Comparison of ENCODE assay signal across 12 mouse cellular contexts in genomic region chr12:32339078-32339477, GRCm38 (mm10).
"Had no signal": no experiment of that assay in that cellular context is flagged by ENCODE, and none has a peak within 500 bp of the region (broad histone marks: within the 10 kb centered on the region; RNA-seq: fewer than 3 reads in every experiment).

No protein-coding gene starts in this region.

- H3K4me2 ChIP-seq: limb, embryonic 15.5 days; liver, embryonic 12.5 days; lung, embryonic 14.5 days; neural tube, embryonic 15.5 days; stomach, embryonic 15.5 days had no signal

- H3K9me3 ChIP-seq: limb, embryonic 15.5 days; liver, embryonic 12.5 days; neural tube, embryonic 15.5 days; stomach, embryonic 15.5 days had no signal

- H3K4me1 ChIP-seq: limb, embryonic 15.5 days; neural tube, embryonic 15.5 days; stomach, embryonic 15.5 days had no signal

- ATAC-seq: liver, embryonic 12.5 days had no signal

- H3K4me3 ChIP-seq: limb, embryonic 15.5 days; liver, embryonic 12.5 days; myocyte; neural tube, embryonic 15.5 days; stomach, embryonic 15.5 days had no signal

- DNase-seq: kidney, adult 18-20 months; kidney, postnatal 14 days; lung, embryonic 14.5 days; lung, postnatal 10 days; lung, postnatal 4 days; thymus, adult 2 months; thymus, postnatal 25 days had no signal

- H3K36me3 ChIP-seq: limb, embryonic 15.5 days; liver, embryonic 12.5 days; neural tube, embryonic 15.5 days; stomach, embryonic 15.5 days had no signal

- H3K27me3 ChIP-seq: limb, embryonic 15.5 days; liver, embryonic 12.5 days; neural tube, embryonic 15.5 days; stomach, embryonic 15.5 days had no signal

- H3K27ac ChIP-seq: limb, embryonic 15.5 days; liver, embryonic 12.5 days; neural tube, embryonic 15.5 days; stomach, embryonic 15.5 days had no signal

- H3K9ac ChIP-seq: limb, embryonic 15.5 days; liver, embryonic 12.5 days; lung, embryonic 14.5 days; neural tube, embryonic 15.5 days; stomach, embryonic 15.5 days had no signal
